Comparison of ENCODE assay signal across 12 mouse cellular contexts in genomic region chr7:49298431-49298839, GRCm38 (mm10).
DNase-seq lines count a peak whose midpoint lies in the region; ATAC-seq and TF ChIP-seq lines count a peak whose summit lies in the region.
"Had no signal": no experiment of that assay in that cellular context is flagged by ENCODE, and none has a peak within 500 bp of the region (broad histone marks: within the 10 kb centered on the region; RNA-seq: fewer than 3 reads in every experiment).

No protein-coding gene starts in this region.

- 37% methylated on average over 4 of the region's 4 CpGs for WGBS in neural tube, embryonic 12.5 days
- WGBS in lung, embryonic 15.5 days, result 27% methylated on average over 4 of the region's 4 CpGs

- ATAC-seq in neural tube, embryonic 12.5 days (ENCODE audit: low FRiP score, low read depth), result 0 out of 2 replicates have a peak, but pooled peaks have one; percentile 29
- ATAC-seq in lung, embryonic 15.5 days (ENCODE audit: borderline replicate concordance, extremely low read depth, low FRiP score, low TSS enrichment), result peak; percentile 21; the same call in 1 of the 2 replicates

- H3K36me3 ChIP-seq in neural tube, embryonic 12.5 days, result no peaks in the 10 kb centered on the region
- no peaks in the 10 kb centered on the region for H3K36me3 ChIP-seq in lung, embryonic 15.5 days
- H3K36me3 ChIP-seq: stomach, embryonic 15.5 days had no signal

- H3K4me3 ChIP-seq in neural tube, embryonic 12.5 days, result no peak overlapping the region
- no peak overlapping the region for H3K4me3 ChIP-seq in lung, embryonic 15.5 days
- H3K4me3 ChIP-seq in layer of hippocampus, adult 2 months, result no peak overlapping the region
- H3K4me3 ChIP-seq: erythroblast, embryonic 14.5 days; stomach, embryonic 15.5 days had no signal

- no peaks in the 10 kb centered on the region for H3K9me3 ChIP-seq in neural tube, embryonic 12.5 days
- H3K9me3 ChIP-seq in lung, embryonic 15.5 days, result no peaks in the 10 kb centered on the region
- H3K9me3 ChIP-seq: stomach, embryonic 15.5 days had no signal

- H3K27me3 ChIP-seq in neural tube, embryonic 12.5 days (replicated peaks), result peaks cover 3% of the 10 kb centered on the region; the same call in 1 of the 2 replicates
- no peaks in the 10 kb centered on the region for H3K27me3 ChIP-seq in lung, embryonic 15.5 days
- H3K27me3 ChIP-seq: stomach, embryonic 15.5 days had no signal

- H3K4me2 ChIP-seq in neural tube, embryonic 12.5 days (replicated peaks), result no peak overlapping the region
- H3K4me2 ChIP-seq in lung, embryonic 15.5 days, result no peak overlapping the region
- H3K4me2 ChIP-seq: liver, embryonic 11.5 days; stomach, embryonic 15.5 days had no signal

- no peak overlapping the region for H3K9ac ChIP-seq in neural tube, embryonic 12.5 days
- no peak overlapping the region for H3K9ac ChIP-seq in lung, embryonic 15.5 days
- H3K9ac ChIP-seq: stomach, embryonic 15.5 days had no signal

- DNase-seq in adrenal gland, postnatal 14 days, result peak; percentile 32
- no peak for DNase-seq in adrenal gland, adult 8-10 months
- no peak for DNase-seq in neural tube, embryonic 10.5 days (ENCODE audit: extremely low spot score, low spot score)
- no peak for DNase-seq in urinary bladder, adult 2 months (ENCODE audit: low spot score)
- no peak for DNase-seq in layer of hippocampus, adult 2 months (ENCODE audit: low spot score in 2 of 2)
- DNase-seq in c-Kit-positive CD71-positive TER-119-positive erythroid progenitor cells, embryonic 14.5 days (ENCODE audit: low spot score), result no peak
- DNase-seq: heart, adult 11 months had no signal

- H3K27ac ChIP-seq in neural tube, embryonic 12.5 days, result no peak overlapping the region
- peak overlapping the region; percentile 17; the same call in 1 of the 2 replicates for H3K27ac ChIP-seq in lung, embryonic 15.5 days
- no peak overlapping the region for H3K27ac ChIP-seq in layer of hippocampus, adult 2 months
- H3K27ac ChIP-seq: stomach, embryonic 15.5 days had no signal

- H3K4me1 ChIP-seq in neural tube, embryonic 12.5 days, result peaks cover 2% of the 10 kb centered on the region; the same call in 1 of the 2 replicates
- H3K4me1 ChIP-seq in lung, embryonic 15.5 days, result peaks cover 39% of the 10 kb centered on the region
- H3K4me1 ChIP-seq: stomach, embryonic 15.5 days had no signal

- TF ChIP-seq CTCF in layer of hippocampus, adult 2 months (conservative IDR thresholded peaks at IDR 0.05), result no peak
